Mouse (Mus musculus) thymus, adult 2 months (tissue): ENCODE results near the gene Ogfod2.
A peak's percentile ranks its signal among the peaks of the same experiment; 100 is the strongest.

Experiments used
- CTCF ChIP-seq: fragments of 200-500 bp; IDR thresholded peaks from 2 replicates; pipeline ENCODE4 v1.5.1; 2012; ENCODE audit warnings: mild to moderate bottlenecking, control low read depth, low read length, moderate library complexity, borderline replicate concordance; ENCODE audit not compliant: control insufficient read depth, poor library complexity, insufficient read depth; ENCODE audit errors: extremely low read depth
- POLR2A ChIP-seq: fragments of 200-500 bp; IDR thresholded peaks from 2 replicates; pipeline ENCODE4 v1.6.1; 2012; ENCODE audit warnings: mild to moderate bottlenecking, low read length, control low read depth, moderate library complexity; ENCODE audit not compliant: control insufficient read depth, poor library complexity, insufficient read depth; ENCODE audit errors: extremely low read depth

DNA sequence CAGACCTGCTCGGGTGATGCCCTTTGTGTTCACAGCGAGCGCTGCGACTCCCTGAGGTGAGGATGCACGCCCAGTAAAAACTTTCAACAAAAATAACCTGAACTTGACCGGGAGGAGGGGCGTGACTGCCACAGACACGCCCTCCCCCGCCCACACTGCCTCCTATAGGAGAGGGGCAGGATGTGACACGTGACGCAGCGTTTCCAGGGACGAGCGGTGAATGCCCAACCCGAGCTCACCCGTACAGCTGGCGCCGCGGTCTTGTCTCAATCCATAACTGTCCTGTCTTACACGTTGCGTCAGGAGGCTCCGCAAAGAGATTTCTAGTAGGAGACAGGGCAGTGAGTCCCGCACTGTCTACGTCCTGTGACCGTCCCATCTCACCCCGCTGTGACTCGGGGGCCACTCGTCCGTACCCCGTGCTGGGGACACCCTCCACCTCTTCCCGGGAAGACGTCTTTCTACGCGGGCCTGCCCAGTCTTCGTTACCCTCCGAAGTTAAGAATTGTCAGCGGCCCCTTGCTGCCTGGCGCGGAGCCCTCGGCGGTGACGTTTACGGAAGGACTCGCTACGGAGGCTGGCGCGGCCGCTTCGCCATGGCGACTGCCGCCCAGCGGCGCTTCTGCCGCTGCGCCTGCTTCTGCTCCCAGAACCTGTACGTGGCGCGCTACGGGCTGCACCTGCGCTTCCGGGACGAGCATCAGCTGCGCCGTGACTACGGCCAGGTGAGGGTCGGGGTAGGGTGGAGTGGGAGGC, at the start of gene Ogfod2:
- peak; percentile 68; the same call in 1 of the 2 replicates for TF ChIP-seq CTCF
- peak; percentile 44 for TF ChIP-seq POLR2A
